Mouse (Mus musculus): ENCODE data around the gene Mcm8.

DNA sequence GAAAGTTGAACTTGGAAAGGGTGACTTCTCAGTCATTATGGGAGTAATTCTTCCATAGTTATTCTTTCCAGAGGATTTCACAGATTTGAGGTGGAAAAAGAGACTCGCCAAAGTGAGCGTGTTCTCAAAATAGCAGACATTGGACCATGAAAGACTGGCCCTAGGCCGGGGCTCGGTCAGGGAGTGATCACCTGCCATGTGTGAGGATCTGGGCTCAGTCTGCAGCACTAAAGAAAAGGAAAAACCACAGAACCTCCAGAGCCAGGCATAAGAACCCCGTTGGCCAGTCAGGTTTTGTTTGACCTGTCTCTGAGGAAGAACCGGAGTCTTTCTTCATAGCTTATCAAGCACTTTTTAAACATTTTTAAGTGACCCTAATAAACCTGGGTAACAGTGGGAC lies 31.9 kb upstream of the Mcm8 start:
- TF ChIP-seq CTCF (IDR thresholded peaks at IDR 0.05; ENCODE audit: low read depth) (no peak), EP300 (IDR thresholded peaks at IDR 0.05; ENCODE audit: low read depth) (no peak)
